Mouse (Mus musculus): ENCODE results near the gene Tubg2. TPM values are rescaled to one million over a fixed set of nuclear protein-coding genes. Genes with fewer than 3 reads are reported as not detected.

Tubg2 gene
- polyA plus RNA-seq, 1 experiment, result 2.4 TPM

DNA sequence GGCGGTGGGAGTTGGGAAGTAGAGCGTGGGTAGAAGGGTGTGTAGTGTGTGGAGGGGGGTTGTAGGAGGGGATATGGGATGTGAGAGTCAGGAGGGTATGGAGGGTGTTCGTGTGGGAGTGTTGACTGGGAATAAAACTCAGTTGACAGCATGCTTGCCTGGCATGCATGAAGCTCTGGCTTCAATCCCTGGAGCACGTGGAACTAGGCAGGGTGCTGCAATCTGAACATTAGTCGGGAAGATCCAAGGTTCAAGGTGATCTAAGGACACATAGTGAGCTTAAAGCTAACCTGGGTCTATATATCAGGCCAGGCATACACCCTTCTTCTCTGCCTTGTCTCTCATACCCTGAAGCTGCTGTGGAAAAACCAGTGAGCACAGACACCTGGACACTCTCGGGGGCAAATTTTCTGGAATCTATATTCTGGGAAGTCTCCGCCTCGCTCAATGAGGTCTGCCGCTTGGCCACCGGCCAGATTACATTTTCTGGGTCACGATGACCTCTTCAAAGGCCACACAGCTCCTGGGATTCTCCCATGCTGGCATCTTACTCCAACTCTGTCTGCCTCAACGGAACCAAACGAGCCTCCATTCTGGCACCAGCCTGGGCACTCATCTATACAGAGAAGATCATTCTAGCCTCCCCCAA lies 21.4 kb upstream of the Tubg2 start:
- no peak for DNase-seq
- Histone ChIP-seq H3K4me3 (replicated peaks; ENCODE audit: extremely low read depth, low read depth, low read length) (no peak overlapping the region), H3K4me1 (ENCODE audit: control insufficient read depth, insufficient read depth, low read length) (no peaks in the 10 kb centered on the region)
- TF ChIP-seq POLR2A (IDR thresholded peaks at IDR 0.05; ENCODE audit: borderline replicate concordance, extremely low read depth, low read depth, low read length) (no peak), CTCF (IDR thresholded peaks at IDR 0.05; ENCODE audit: insufficient read depth, low read length) (no peak)
- WGBS, result 76% methylated on average over 13 of the region's 13 CpGs

DNA sequence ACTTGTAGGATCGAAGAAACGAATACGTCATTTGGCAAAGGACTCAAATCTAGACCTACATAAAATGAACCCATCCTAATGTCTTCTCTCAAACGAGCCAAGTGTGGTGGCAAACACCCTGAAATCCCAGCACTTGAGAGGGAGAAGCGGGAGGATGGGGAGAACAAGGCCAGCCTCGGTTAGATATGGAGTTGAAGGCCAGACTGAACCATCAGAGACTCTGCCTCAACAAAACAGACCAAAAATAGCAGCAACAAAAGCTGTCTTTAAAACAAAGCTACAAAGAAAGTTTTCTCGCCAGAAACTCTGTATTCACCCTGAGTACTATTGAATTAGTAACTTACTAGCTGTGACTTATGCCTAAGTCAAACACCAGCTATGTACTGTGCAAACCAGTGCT lies 18.7 kb upstream of the Tubg2 start:
- WGBS, result 69% methylated on average over 7 of the region's 7 CpGs
- TF ChIP-seq CTCF (IDR thresholded peaks at IDR 0.05; ENCODE audit: insufficient read depth, low read length), result no peak
- Histone ChIP-seq H3K4me1 (ENCODE audit: control insufficient read depth, insufficient read depth, low read length) (0 out of 2 replicates have a peak, but pooled peaks cover 2% of the 10 kb centered on the region), H3K4me3 (replicated peaks; ENCODE audit: extremely low read depth, low read depth, low read length) (no peak overlapping the region)
- no peak for DNase-seq

DNA sequence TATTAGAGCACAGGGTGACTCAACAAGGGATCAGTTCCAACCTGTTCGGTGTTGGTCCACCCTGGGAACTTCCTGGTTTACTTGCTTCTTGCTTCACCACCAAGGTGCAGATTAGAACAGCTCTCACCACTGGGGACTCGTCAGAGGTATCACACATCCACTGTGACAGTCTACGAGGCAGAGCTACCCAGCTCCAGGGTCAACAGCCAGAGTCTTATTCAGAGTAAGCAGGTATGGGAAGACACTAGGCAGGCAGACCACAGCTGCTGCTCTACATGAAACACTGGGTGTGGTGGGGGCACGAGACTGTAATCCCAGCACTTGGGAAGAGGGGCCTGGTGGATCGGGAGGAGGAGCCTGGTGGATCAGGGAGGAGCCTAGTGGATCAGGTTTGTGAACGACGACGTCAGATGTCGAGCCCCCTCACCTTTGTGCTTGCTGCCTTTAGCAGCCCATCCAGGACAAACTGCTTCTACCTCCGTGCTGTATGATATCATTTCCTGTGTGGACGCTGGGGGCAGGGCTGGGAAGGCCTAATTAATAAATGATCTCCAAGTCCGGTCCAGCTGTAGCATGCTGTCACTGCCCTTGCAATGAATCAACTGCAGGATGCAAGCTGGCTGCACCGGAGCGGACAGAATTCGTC lies 17.0 kb upstream of the Tubg2 start:
- no peak for DNase-seq
- Histone ChIP-seq H3K4me3 (replicated peaks; ENCODE audit: extremely low read depth, low read depth, low read length) (no peak overlapping the region), H3K4me1 (ENCODE audit: control insufficient read depth, insufficient read depth, low read length) (peaks cover 3% of the 10 kb centered on the region; the same call in 1 of the 2 replicates)
- TF ChIP-seq CTCF (IDR thresholded peaks at IDR 0.05; ENCODE audit: insufficient read depth, low read length), result no peak
- no peak for TF ChIP-seq POLR2A (IDR thresholded peaks at IDR 0.05; ENCODE audit: borderline replicate concordance, extremely low read depth, low read depth, low read length)
- 20% methylated on average over 15 of the region's 15 CpGs for WGBS

DNA sequence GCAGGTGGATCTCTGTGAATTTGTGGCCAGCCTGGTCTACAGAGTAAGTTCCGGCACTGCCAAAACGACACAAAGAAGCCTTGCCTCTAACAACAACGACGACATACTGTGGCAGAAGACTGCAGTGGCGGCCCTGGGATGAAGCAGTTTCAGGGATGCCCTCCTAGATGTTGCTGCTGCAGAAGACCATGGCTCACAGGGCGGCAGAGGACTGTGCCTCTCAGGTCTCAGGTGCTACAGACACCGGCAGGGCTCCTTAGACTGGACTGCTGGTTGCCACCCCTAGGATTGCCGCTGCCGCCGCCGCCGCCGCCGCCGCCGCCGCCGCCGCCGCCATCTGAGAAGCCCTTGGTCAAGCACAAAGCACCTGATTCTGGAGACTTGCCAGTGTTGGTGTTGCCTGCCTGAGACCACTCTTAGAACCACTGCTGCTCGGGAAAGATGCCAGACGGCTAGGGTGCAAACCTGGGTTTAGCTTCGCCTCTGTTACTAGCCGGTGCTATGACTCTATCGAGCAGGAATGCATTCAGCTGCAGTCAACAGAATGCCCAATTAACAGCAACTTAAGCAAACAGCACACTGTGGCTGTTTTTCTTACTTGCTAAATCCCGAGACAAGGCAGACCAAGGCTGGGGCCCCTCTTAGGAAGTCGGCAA lies 15.4 kb upstream of the Tubg2 start:
- DNase-seq, result peak; percentile 36
- H3K4me3 ChIP-seq (replicated peaks; ENCODE audit: extremely low read depth, low read depth, low read length), result peak overlapping the region; percentile 47
- WGBS, result 43% methylated on average over 27 of the region's 27 CpGs

DNA sequence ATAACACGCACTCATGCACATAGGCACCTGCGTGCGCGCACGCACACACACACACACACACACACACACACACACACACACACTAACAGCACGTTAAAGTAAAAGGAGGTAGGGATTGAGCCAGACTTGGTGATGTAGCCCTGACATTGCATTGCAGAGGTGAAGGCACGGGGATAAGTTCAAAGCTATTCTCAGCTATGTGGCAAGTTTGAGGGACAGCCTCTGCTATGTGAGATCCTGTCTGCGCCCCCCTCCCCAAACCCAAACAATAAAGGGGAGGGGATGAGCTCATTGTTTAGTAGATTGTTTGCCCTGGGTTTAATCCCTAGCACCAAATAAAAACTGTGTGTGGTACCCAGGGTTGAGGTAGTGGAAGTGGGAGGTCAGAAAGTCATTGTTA lies 14.6 kb upstream of the Tubg2 start:
- H3K4me3 ChIP-seq (replicated peaks; ENCODE audit: extremely low read depth, low read depth, low read length), result no peak overlapping the region
- 84% methylated on average over 8 of the region's 8 CpGs for WGBS
- H3K4me1 ChIP-seq (ENCODE audit: control insufficient read depth, insufficient read depth, low read length), result peaks cover 6% of the 10 kb centered on the region
- TF ChIP-seq POLR2A (IDR thresholded peaks at IDR 0.05; ENCODE audit: borderline replicate concordance, extremely low read depth, low read depth, low read length) (no peak), CTCF (IDR thresholded peaks at IDR 0.05; ENCODE audit: insufficient read depth, low read length) (no peak)
- no peak for DNase-seq

More for the DNA sequence above, 15.4 kb upstream of the Tubg2 start:
- no peak for TF ChIP-seq CTCF (IDR thresholded peaks at IDR 0.05; ENCODE audit: insufficient read depth, low read length)
- TF ChIP-seq POLR2A (IDR thresholded peaks at IDR 0.05; ENCODE audit: borderline replicate concordance, extremely low read depth, low read depth, low read length), result no peak
- peaks cover 6% of the 10 kb centered on the region for H3K4me1 ChIP-seq (ENCODE audit: control insufficient read depth, insufficient read depth, low read length)

DNA sequence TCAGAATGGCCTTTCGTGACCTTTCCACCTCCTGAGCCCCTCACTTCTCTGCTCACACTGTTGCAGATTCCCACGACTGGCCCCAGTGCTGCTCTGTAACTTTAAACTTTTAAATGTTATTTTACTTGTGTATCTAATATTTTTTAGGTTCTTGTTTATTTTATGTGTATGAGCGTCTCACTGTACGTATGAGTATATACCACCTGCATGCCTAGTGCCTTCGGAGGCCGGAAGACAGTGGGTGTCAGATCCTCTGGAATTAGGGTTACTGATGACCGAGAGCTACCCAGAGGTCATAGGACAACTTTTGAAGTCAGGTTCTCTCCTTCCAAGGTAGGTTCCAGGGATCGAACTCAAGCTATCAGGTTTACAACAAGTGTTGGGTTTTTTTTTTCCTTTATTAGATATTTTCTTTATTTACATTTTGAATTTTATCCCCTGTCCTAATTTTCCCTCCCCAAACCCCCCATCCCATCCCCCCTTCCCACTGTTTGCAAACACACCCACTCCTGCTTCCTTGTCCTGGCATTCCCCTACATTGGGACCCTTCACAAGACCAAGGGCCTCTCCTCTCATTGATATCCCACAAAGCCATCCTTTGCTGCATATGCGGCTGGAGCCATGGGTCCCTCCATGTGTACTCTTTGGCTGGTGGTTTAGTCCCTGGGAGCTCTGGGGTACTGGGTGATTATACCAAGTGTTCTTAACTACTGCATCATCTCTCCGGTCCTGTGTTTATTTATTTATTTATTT lies 13.3 kb upstream of the Tubg2 start:
- Histone ChIP-seq H3K4me1 (ENCODE audit: control insufficient read depth, insufficient read depth, low read length) (peaks cover 6% of the 10 kb centered on the region), H3K4me3 (replicated peaks; ENCODE audit: extremely low read depth, low read depth, low read length) (no peak overlapping the region)
- DNase-seq, result no peak
- TF ChIP-seq CTCF (IDR thresholded peaks at IDR 0.05; ENCODE audit: insufficient read depth, low read length) (no peak), POLR2A (IDR thresholded peaks at IDR 0.05; ENCODE audit: borderline replicate concordance, extremely low read depth, low read depth, low read length) (no peak)
- 89% methylated on average over 10 of the region's 10 CpGs for WGBS

DNA sequence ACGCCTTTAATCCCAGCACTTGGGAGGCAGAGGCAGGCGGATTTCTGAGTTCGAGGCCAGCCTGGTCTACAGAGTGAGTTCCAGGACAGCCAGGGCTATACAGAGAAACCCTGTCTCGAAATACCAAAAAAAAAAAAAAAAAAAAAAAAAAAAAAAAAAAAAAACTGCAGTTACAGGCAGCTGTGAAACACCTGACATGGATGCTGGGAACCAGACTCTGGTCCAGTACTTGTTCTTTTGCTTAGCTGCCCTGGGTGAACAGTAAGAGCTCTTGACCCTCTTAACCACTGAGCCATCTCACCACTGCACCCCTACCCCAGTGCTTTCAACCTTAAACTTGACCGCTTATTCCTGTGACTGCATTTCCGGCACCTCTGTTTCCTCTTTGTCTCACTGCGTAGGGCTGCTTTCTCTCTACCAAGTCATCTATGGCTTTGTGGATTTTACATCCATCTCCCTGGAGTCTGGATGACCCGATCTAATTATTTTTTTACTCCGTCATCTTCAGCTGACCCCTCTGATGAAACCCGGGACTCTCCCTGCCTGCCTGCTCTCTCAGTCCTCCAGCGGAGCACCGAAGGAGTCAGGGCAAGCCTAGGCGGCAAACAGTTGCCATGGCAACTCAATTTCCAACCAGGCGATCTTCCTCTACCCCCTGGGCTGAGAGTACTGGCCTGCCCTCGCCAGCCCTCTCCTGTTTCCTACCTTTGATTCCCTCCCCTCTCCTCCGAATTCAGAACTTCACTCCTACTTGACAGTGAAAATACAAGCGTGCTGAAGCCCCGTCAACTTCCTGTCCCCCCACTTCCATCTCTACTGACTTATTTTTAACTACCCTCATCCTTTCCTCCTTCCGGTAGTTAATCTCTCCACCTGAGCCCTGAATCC lies 12.1 kb upstream of the Tubg2 start:
- DNase-seq, result no peak
- peaks cover 6% of the 10 kb centered on the region for H3K4me1 ChIP-seq (ENCODE audit: control insufficient read depth, insufficient read depth, low read length)
- TF ChIP-seq POLR2A (IDR thresholded peaks at IDR 0.05; ENCODE audit: borderline replicate concordance, extremely low read depth, low read depth, low read length), result no peak
- no peak for TF ChIP-seq CTCF (IDR thresholded peaks at IDR 0.05; ENCODE audit: insufficient read depth, low read length)
- H3K4me3 ChIP-seq (replicated peaks; ENCODE audit: extremely low read depth, low read depth, low read length), result peak overlapping the region; percentile 44
- 18% methylated on average over 18 of the region's 19 CpGs for WGBS

DNA sequence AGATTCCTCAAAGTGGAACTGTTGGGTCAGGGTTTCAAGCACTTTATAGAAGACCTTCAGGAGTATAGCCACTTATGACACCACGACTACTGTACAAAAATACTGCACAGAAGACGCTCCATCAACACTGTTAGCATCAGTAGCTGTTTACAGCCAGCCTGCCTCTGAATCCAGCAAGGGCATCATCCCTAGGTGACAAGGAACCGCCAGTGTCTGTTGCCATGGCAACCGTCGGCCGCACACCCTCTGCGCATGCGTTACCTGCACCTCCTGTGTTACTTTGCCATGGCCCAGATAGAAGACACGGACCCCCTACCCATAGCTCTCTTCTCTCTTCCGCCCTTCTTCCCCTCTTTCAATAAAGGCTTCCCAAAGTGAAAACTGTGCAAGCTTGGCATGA lies 9.3 kb upstream of the Tubg2 start:
- 43% methylated on average over 10 of the region's 10 CpGs for WGBS
- Histone ChIP-seq H3K4me1 (ENCODE audit: control insufficient read depth, insufficient read depth, low read length) (peaks cover 4% of the 10 kb centered on the region), H3K4me3 (replicated peaks; ENCODE audit: extremely low read depth, low read depth, low read length) (no peak overlapping the region)
- DNase-seq, result no peak
- TF ChIP-seq POLR2A (IDR thresholded peaks at IDR 0.05; ENCODE audit: borderline replicate concordance, extremely low read depth, low read depth, low read length), result no peak
- no peak for TF ChIP-seq CTCF (IDR thresholded peaks at IDR 0.05; ENCODE audit: insufficient read depth, low read length)

Measured in lung, adult 2 months (tissue).